Mouse (Mus musculus): ENCODE measurements around the gene Ahcyl1. TPM values are rescaled to one million over a fixed set of nuclear protein-coding genes. Genes with fewer than 3 reads are reported as not detected.
"Not testable (repeated sequence)": the region's sequence is repeated elsewhere in the genome, so short reads cannot be mapped to it uniquely, and the experiment has no call there.

Ahcyl1 gene
- polyA plus RNA-seq, 1 experiment, result 53.1 TPM

- no peak for DNase-seq
- H3K4me1 ChIP-seq (ENCODE audit: control insufficient read depth, insufficient read depth, low read length), result 0 out of 2 replicates have a peak, but pooled peaks cover 3% of the 10 kb centered on the region
- WGBS, result 83% methylated on average over 1 of the region's 1 CpGs
- H3K4me3 ChIP-seq (replicated peaks; ENCODE audit: extremely low read depth, low read depth, low read length), result no peak overlapping the region
- TF ChIP-seq POLR2A (IDR thresholded peaks at IDR 0.05; ENCODE audit: borderline replicate concordance, extremely low read depth, low read depth, low read length) (no peak), CTCF (IDR thresholded peaks at IDR 0.05; ENCODE audit: insufficient read depth, low read length) (no peak)
These were observed 42.3 kb upstream of the Ahcyl1 start for GRCm38 (mm10) chr3:107738620-107739019.

- H3K4me1 ChIP-seq (ENCODE audit: control insufficient read depth, insufficient read depth, low read length), result no peaks in the 10 kb centered on the region
- DNase-seq, result no peak
- H3K4me3 ChIP-seq (replicated peaks; ENCODE audit: extremely low read depth, low read depth, low read length), result no peak overlapping the region
- TF ChIP-seq POLR2A (IDR thresholded peaks at IDR 0.05; ENCODE audit: borderline replicate concordance, extremely low read depth, low read depth, low read length), result no peak
- 53% methylated on average over 1 of the region's 1 CpGs for WGBS
These were observed 41.3 kb upstream of the Ahcyl1 start for GRCm38 (mm10) chr3:107737609-107738190.

GRCm38 (mm10) chr3:107735620-107736019, 39.3 kb upstream of the Ahcyl1 start:
- H3K4me3 ChIP-seq (replicated peaks; ENCODE audit: extremely low read depth, low read depth, low read length); DNase-seq: not testable (repeated sequence)
- WGBS, result 93% methylated on average over 13 of the region's 13 CpGs

GRCm38 (mm10) chr3:107733329-107733728, 37.0 kb upstream of the Ahcyl1 start:
- no peak overlapping the region for H3K4me3 ChIP-seq (replicated peaks; ENCODE audit: extremely low read depth, low read depth, low read length)
- H3K4me1 ChIP-seq (ENCODE audit: control insufficient read depth, insufficient read depth, low read length), result no peaks in the 10 kb centered on the region
- WGBS, result 89% methylated on average over 1 of the region's 1 CpGs
- no peak for DNase-seq
- TF ChIP-seq POLR2A (IDR thresholded peaks at IDR 0.05; ENCODE audit: borderline replicate concordance, extremely low read depth, low read depth, low read length) (no peak), CTCF (IDR thresholded peaks at IDR 0.05; ENCODE audit: insufficient read depth, low read length) (no peak)

More at GRCm38 (mm10) chr3:107735620-107736019, 39.3 kb upstream of the Ahcyl1 start:
- not testable (repeated sequence) for H3K4me1 ChIP-seq (ENCODE audit: control insufficient read depth, insufficient read depth, low read length)

GRCm38 (mm10) chr3:107730236-107730635, 33.9 kb upstream of the Ahcyl1 start:
- Histone ChIP-seq H3K4me3 (replicated peaks; ENCODE audit: extremely low read depth, low read depth, low read length) (no peak overlapping the region), H3K4me1 (ENCODE audit: control insufficient read depth, insufficient read depth, low read length) (no peaks in the 10 kb centered on the region)
- TF ChIP-seq CTCF (IDR thresholded peaks at IDR 0.05; ENCODE audit: insufficient read depth, low read length) (no peak), POLR2A (IDR thresholded peaks at IDR 0.05; ENCODE audit: borderline replicate concordance, extremely low read depth, low read depth, low read length) (no peak)
- DNase-seq, result no peak
- WGBS, result 72% methylated on average over 2 of the region's 2 CpGs

GRCm38 (mm10) chr3:107728509-107728908, 32.1 kb upstream of the Ahcyl1 start:
- TF ChIP-seq CTCF (IDR thresholded peaks at IDR 0.05; ENCODE audit: insufficient read depth, low read length) (no peak), POLR2A (IDR thresholded peaks at IDR 0.05; ENCODE audit: borderline replicate concordance, extremely low read depth, low read depth, low read length) (no peak)
- no peaks in the 10 kb centered on the region for H3K4me1 ChIP-seq (ENCODE audit: control insufficient read depth, insufficient read depth, low read length)
- 50% methylated on average over 1 of the region's 1 CpGs for WGBS
- no peak overlapping the region for H3K4me3 ChIP-seq (replicated peaks; ENCODE audit: extremely low read depth, low read depth, low read length)
- no peak for DNase-seq

- TF ChIP-seq POLR2A (IDR thresholded peaks at IDR 0.05; ENCODE audit: borderline replicate concordance, extremely low read depth, low read depth, low read length) (no peak), CTCF (IDR thresholded peaks at IDR 0.05; ENCODE audit: insufficient read depth, low read length) (no peak)
- Histone ChIP-seq H3K4me1 (ENCODE audit: control insufficient read depth, insufficient read depth, low read length) (peaks cover 2% of the 10 kb centered on the region), H3K4me3 (replicated peaks; ENCODE audit: extremely low read depth, low read depth, low read length) (no peak overlapping the region)
- WGBS, result 50% methylated on average over 1 of the region's 1 CpGs
- peak; percentile 21 for DNase-seq
These were observed 19.6 kb upstream of the Ahcyl1 start for GRCm38 (mm10) chr3:107715971-107716370.

GRCm38 (mm10) chr3:107714276-107714933, 18.0 kb upstream of the Ahcyl1 start:
- WGBS, result 47% methylated on average over 5 of the region's 5 CpGs
- no peak overlapping the region for H3K4me3 ChIP-seq (replicated peaks; ENCODE audit: extremely low read depth, low read depth, low read length)
- TF ChIP-seq CTCF (IDR thresholded peaks at IDR 0.05; ENCODE audit: insufficient read depth, low read length) (no peak), POLR2A (IDR thresholded peaks at IDR 0.05; ENCODE audit: borderline replicate concordance, extremely low read depth, low read depth, low read length) (no peak)
- no peak for DNase-seq
- peaks cover 2% of the 10 kb centered on the region for H3K4me1 ChIP-seq (ENCODE audit: control insufficient read depth, insufficient read depth, low read length)

GRCm38 (mm10) chr3:107712081-107712480, 15.7 kb upstream of the Ahcyl1 start:
- TF ChIP-seq POLR2A (IDR thresholded peaks at IDR 0.05; ENCODE audit: borderline replicate concordance, extremely low read depth, low read depth, low read length) (no peak), CTCF (IDR thresholded peaks at IDR 0.05; ENCODE audit: insufficient read depth, low read length) (no peak)
- no peak overlapping the region for H3K4me3 ChIP-seq (replicated peaks; ENCODE audit: extremely low read depth, low read depth, low read length)
- no peak for DNase-seq
- peaks cover 2% of the 10 kb centered on the region for H3K4me1 ChIP-seq (ENCODE audit: control insufficient read depth, insufficient read depth, low read length)
- WGBS, result 59% methylated on average over 3 of the region's 3 CpGs

- DNase-seq, result no peak
- TF ChIP-seq POLR2A (IDR thresholded peaks at IDR 0.05; ENCODE audit: borderline replicate concordance, extremely low read depth, low read depth, low read length), result no peak
- no peak for TF ChIP-seq CTCF (IDR thresholded peaks at IDR 0.05; ENCODE audit: insufficient read depth, low read length)
- 72% methylated on average over 3 of the region's 3 CpGs for WGBS
- H3K4me3 ChIP-seq (replicated peaks; ENCODE audit: extremely low read depth, low read depth, low read length), result no peak overlapping the region
- H3K4me1 ChIP-seq (ENCODE audit: control insufficient read depth, insufficient read depth, low read length), result peaks cover 2% of the 10 kb centered on the region
These were observed 12.8 kb upstream of the Ahcyl1 start for GRCm38 (mm10) chr3:107709156-107709555.
